Mouse (Mus musculus): ENCODE measurements around the gene Pik3r1. TPM values are rescaled to one million over a fixed set of nuclear protein-coding genes. Genes with fewer than 3 reads are reported as not detected.

Gene Pik3r1
- total RNA-seq (2021), result 10 to 100 TPM; 41.3 to 52.1 TPM
- long read RNA-seq, experiment 1, full-length matches to known transcripts, result 4 of 6 reads
- long read RNA-seq, experiment 1, partial matches to known transcripts, result 1 of 6 reads
- long read RNA-seq, experiment 1, other reads (novel, unspliced or antisense), result 1 of 6 reads
- long read RNA-seq, experiment 2, full-length matches to known transcripts, result 1 of 3 reads
- long read RNA-seq, experiment 2, partial matches to known transcripts, result 0 of 3 reads
- long read RNA-seq, experiment 2, other reads (novel, unspliced or antisense), result 2 of 3 reads

DNA sequence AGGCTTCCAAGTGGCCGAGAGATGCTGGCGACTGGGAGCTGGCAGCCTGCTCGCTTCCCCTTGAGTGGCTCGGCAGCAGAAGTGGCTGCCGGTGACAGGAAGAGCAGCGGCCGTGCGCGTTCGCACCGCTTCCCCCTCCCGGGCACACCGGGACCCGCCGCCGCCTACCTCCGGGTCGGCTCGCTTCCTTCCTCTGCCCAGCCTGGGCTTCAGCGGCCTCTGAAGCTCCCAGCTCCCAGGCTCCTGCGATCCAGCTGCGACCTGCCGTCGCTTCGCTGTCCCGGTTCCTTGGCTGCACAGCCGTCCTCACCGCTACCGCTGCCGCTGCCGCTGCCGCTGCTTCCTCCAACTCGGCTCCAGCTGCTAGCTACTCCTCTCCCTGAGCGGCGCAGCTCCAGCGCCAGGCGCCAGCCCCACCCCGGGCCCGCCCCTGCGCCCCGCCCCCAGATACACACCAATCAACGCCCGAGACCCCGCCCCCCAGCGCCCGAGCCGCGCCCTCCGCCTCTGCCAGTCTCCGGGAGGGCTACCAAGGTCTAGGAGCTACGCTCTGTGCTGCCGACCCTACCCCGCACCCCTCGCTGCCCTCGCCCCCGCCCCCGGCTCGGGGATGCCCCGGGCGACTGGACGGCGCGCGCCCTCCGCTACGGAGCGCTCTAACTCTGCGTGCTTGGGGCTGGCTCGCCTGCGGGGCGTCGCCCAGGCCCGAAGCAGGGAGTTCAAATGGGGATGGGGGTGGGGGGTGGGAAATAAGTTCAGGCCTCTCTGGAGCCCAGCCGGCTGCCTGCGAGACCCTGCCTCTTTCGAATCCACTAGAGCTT is at the start of gene Pik3r1:
TSS of gene Pik3r1 (minus strand) at position 409 of the 821 bp plus-strand sequence.
- peak within 1 kb of the TSS; percentile 99 for H3K27ac ChIP-seq
- intact Hi-C loops (cut with DNase I), result loop anchor here (2.0 to 10.0 kb wide), 3 partner anchors 41 to 557 kb away; no protein-coding TSS in a partner anchor
- peak within 1 kb of the TSS; percentile 95 for H3K4me3 ChIP-seq
- TF ChIP-seq CTCF (IDR thresholded peaks at IDR 0.05), result no peak
- DNase-seq, result peak; percentile 99

DNA sequence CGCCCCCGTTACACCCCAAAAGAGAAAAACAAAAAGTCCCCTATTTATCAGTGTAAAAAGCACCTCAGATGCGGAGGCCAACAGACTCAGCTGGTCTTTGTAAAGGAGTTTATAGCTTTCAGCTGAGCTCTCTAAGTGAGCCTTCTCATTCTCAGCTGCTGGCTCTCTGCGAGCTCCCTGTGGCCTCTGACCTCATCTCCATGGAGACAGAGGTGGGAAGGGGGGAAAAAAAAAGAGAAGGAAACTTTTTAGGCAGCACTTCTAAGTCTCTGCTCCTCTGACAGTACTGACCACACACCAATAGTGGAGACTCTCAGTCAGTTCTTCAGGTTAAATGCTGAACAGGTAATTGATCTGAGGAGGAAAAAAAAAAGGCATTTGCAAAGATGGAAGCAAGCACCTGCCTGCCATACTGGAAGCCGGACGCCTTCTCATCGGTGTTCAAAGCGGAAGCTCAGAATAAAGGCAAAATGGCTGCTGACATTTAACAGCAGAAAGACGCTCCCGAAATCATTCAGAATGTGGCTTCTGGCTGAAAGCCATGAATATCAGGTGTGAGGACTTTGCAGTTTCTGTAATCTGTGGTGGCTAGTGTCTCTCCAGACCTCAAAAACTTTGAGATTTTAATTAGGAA is 45.4 kb upstream of the Pik3r1 start:
- Histone ChIP-seq H3K27ac (peak overlapping the region; percentile 88), H3K4me3 (no peak overlapping the region)
- intact Hi-C loops (cut with DNase I), result loop anchor here (5.0 kb wide), 3 partner anchors 34 to 599 kb away; no protein-coding TSS in a partner anchor
- DNase-seq, result peak; percentile 56
- no peak for TF ChIP-seq CTCF (IDR thresholded peaks at IDR 0.05)

DNA sequence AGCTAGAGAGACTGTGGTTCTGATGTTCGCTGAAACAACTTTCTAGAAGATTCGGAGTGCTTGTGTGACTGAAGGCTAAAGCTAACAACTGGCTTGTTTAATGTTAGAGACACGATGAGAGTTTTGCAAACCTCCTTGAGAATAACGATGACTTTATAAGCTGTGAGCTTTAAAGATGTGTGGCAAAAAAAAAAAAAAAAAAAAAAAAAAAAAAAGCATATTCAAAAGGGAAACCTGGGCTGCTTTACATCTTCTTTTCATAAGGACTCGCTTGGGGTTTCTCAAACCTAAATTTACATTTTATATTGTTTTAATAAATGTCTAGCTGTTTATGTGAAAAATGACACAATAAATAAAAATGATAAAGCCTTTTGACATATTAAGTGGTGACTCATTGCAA is 44.3 kb upstream of the Pik3r1 start:
- H3K27ac ChIP-seq, result peak overlapping the region; percentile 88
- intact Hi-C loops (cut with DNase I), result loop anchor here (5.0 kb wide), 3 partner anchors 35 to 600 kb away; no protein-coding TSS in a partner anchor
- TF ChIP-seq CTCF (IDR thresholded peaks at IDR 0.05), result no peak
- H3K4me3 ChIP-seq, result peak overlapping the region; percentile 59
- DNase-seq, result no peak

DNA sequence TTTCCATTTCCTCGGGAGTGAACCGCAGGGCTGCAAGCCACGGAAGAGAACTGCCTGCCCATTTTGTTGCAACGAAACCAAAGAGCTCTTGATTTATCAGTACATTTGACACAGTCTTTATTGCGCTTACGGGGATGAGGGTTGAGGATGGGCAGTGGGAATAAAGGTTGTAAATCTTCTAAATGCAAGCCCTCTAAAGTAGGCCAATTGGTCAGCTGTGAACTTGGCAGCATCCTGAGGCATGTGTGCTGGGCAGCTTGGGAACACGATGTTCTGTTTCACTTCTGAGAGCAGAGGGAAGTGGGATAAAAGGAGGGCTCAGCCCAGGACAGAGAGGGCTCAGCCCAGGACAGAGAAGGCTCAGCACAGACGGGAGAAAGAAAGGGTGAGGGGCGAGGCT is 43.9 kb upstream of the Pik3r1 start:
- DNase-seq, result peak; percentile 82
- Histone ChIP-seq H3K27ac (peak overlapping the region; percentile 88), H3K4me3 (peak overlapping the region; percentile 59)
- intact Hi-C loops (cut with DNase I), result loop anchor here (5.0 kb wide), 3 partner anchors 35 to 600 kb away; no protein-coding TSS in a partner anchor
- TF ChIP-seq CTCF (IDR thresholded peaks at IDR 0.05), result no peak

DNA sequence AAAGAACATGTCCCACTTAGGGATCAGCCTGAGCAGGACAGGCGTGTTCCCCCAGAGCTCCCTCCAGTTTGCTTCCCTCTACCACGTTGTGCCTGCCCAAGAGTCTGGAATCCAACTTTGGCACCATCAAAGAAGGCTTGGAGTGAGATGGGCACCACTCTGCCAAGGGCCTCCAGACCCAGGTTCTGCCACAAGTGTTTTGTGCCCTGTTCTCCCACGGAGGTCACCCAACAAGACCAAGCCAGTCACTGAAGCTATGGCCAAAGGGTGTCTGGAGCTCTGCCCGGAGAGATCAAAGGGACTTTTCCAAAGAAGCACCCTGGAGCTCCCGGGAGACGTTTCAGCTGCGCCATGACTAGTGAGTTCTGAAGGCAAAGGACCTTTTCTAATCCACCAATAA is 42.6 kb upstream of the Pik3r1 start:
- no peak overlapping the region for H3K4me3 ChIP-seq
- DNase-seq, result peak; percentile 56
- intact Hi-C loops (cut with DNase I), result loop anchor here (5.0 kb wide), 3 partner anchors 37 to 602 kb away; no protein-coding TSS in a partner anchor
- H3K27ac ChIP-seq, result peak overlapping the region; percentile 88
- no peak for TF ChIP-seq CTCF (IDR thresholded peaks at IDR 0.05)

DNA sequence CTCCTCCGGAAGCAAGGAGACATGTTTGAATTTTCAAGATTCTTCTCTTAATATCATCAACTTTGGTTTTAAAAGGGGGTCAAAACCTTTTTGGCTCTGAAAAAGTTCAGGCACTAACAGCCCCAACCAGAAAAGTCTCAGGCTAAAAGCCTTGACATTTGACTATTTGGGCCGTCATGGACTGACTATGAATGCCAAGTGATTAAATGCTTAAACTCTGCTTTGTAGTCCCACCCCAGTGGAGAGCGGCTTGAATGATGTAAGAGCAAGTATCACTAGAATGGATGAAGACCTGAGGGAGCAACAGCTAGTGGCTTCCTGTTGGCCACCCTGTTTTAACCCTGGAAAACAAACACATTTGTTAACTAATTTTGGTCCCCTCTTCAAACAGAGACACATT is 41.8 kb upstream of the Pik3r1 start:
- DNase-seq, result no peak
- peak overlapping the region; percentile 88 for H3K27ac ChIP-seq
- intact Hi-C loops (cut with DNase I), result loop anchor here (2.0 to 5.0 kb wide), 4 partner anchors 38 to 603 kb away; partner anchors contain the start of gene Pik3r1
- no peak for TF ChIP-seq CTCF (IDR thresholded peaks at IDR 0.05)
- no peak overlapping the region for H3K4me3 ChIP-seq

DNA sequence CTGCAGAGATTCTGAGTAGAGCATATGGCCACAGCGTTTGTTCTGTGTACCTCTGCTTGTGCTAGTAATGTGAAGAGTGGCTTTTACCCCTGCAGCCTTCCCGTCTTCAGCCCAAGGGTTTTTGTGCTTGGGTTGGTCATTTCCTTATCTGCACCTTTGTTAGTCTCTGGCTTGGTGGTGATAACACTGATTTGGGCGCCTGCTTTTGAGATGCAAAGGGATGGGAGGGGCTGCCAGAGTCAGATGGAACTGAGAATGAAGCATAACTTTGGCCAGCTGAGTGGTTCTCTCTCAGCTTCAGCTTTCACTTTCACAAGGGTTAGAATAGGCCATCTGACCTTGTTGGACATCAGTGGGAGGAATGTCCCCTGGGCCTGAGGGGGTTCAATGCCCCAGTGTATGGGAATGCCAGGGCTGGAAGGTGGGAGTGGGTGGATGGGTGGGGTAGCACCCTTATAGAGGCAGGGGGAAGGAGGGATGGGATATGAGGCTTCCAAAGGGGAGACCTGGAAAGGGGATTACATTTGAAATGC is 37.6 kb upstream of the Pik3r1 start:
- no peak for DNase-seq
- no peak for TF ChIP-seq CTCF (IDR thresholded peaks at IDR 0.05)
- Histone ChIP-seq H3K4me3 (no peak overlapping the region), H3K27ac (no peak overlapping the region)
- intact Hi-C loops (cut with DNase I), result no loop called here

DNA sequence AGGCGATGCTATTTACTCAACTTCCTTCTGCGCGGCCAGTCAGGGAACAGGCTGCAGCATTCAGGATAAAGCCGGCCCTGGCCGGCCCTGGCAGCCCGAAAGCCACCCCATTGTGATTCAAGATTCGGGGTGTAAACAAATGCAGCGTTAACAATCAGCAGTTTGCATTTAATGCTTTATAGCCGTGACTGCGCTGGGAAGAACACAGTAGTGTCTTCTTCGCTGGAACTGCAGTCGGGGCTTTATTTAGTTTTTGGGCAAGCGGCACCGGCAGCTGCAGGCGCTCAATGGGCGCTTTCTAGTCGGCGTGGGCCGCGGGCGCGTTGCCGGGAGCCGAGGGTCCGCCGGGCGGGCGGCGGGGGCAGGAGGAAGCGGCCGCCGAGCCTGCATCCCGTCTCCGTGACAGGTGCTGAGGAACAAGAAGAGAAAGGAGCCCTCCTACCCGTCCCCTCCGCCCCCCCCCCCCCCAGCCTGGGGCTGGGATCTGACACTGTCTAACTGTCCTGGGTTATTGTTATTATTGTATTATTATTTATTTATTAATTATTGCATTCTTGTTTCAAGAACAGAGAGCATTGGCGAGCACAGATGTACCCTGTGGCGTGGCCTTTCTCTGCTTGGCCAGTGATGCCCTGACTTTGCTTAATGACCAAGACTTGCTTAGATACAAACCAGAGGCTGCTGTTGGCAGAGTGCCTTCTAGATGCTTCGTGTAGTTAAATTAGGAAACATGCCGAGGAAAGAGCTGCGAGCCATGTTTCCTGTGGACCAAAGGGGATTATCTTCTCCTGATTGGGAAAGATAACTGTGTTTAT is 33.6 kb upstream of the Pik3r1 start:
- H3K27ac ChIP-seq, result peak overlapping the region; percentile 85
- intact Hi-C loops (cut with DNase I), result no loop called here
- TF ChIP-seq CTCF (IDR thresholded peaks at IDR 0.05), result no peak

DNA sequence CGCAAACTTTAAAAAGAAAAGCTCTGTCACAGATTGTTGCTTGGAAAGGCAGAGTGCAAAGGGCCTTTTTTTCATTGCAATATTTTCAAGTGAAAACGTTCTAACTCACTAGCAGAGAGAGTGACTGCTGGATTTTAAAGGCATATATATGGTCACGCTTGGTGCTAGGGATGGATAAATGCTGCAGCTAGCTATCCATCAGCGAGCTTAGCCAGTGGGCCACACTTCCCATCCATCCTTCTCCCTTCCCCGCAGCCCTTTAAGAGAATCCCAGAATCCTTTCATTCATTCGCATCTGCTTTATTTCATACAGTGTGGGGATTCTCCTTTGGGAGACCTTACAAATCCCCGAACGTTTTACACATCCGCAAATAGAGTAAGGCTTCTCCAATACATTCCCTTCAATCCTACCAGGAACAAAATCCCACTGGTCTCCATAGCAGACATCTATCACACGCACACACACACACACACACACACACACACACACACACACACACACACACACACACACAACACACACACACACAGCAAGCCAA is 32.9 kb upstream of the Pik3r1 start:
- peak overlapping the region; percentile 85; the same call in 1 of the 2 replicates for H3K27ac ChIP-seq
- TF ChIP-seq CTCF (IDR thresholded peaks at IDR 0.05), result no peak

More for the DNA sequence above, 33.6 kb upstream of the Pik3r1 start:
- DNase-seq, result peak; percentile 66
- H3K4me3 ChIP-seq, result peak overlapping the region; percentile 78

DNA sequence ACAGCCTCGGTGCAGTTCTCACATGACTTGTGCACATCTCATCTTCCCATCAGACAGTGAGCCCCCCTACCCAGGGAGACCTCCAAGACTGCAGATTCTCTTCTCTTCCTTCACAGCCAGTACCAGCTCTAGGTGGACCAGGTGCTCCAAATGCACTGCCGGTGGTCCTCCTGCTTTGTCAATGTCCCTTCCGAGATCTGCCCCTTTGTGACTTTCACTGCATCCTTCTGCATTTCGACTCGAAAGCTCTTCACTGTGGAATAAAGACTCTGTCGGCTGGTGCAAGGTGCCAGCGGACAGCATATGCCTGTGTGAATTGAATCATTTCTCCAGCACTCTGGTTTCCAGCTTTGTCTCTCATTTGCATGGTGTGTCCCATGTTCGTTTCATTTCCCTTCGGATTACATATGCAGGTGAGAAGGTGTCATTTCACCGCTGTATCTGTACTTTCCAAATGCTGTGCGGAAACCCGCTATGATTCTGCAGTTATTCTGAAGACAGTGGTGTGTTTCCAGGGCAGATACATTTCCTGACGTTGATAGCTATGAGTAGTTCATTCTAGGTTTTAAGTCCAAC is 32.1 kb upstream of the Pik3r1 start:
- Histone ChIP-seq H3K4me3 (no peak overlapping the region), H3K27ac (no peak overlapping the region)
- TF ChIP-seq CTCF (IDR thresholded peaks at IDR 0.05), result no peak
- intact Hi-C loops (cut with DNase I), result no loop called here
- DNase-seq, result no peak

More for the DNA sequence above, 32.9 kb upstream of the Pik3r1 start:
- DNase-seq, result no peak
- intact Hi-C loops (cut with DNase I), result no loop called here
- peak overlapping the region; percentile 78 for H3K4me3 ChIP-seq

DNA sequence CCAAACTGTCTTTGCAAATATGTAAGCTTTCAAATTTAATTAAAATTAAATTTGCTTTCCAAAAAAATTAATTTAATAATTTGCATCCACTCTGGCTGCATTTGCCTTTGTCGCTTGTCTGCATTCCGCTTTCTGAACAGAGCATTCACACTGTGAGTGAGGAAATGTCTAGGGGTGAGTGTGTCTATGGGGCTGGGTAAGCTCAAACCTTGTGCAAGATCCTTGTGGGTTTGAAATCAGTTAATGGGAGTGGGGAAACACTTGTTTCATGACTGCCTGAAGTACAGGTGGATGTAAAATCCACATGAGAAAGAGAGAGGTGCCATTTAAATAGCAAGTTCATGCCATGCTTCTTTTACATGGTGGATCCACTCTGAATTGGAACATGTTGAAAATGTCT is 31.3 kb upstream of the Pik3r1 start:
- DNase-seq, result no peak
- Histone ChIP-seq H3K27ac (no peak overlapping the region), H3K4me3 (no peak overlapping the region)
- intact Hi-C loops (cut with DNase I), result no loop called here
- no peak for TF ChIP-seq CTCF (IDR thresholded peaks at IDR 0.05)
